Mouse (Mus musculus) hindbrain, embryonic 10.5 days (tissue): ENCODE data around the gene Capns1. TPM values are rescaled to one million over a fixed set of nuclear protein-coding genes. Genes with fewer than 3 reads are reported as not detected.
"Not testable (repeated sequence)": the region's sequence is repeated elsewhere in the genome, so short reads cannot be mapped to it uniquely, and the experiment has no call there.

Experiments used
- DNase-seq: peaks from one replicate; pipeline ENCODE4 v3.0.0-alpha.2; 2017; ENCODE audit warnings: low spot score
- H3K27ac ChIP-seq: fragments of 300-500 bp; sonication (generic); 2 replicates; pipeline ENCODE4 v1.5.1; 2016; ENCODE audit warnings: mild to moderate bottlenecking, moderate library complexity
- H3K27me3 ChIP-seq: fragments of 300-500 bp; sonication (generic); 2 replicates; pipeline ENCODE4 v1.6.1; 2016; ENCODE audit warnings: mild to moderate bottlenecking; ENCODE audit not compliant: poor library complexity, insufficient read depth, severe bottlenecking
- H3K36me3 ChIP-seq: fragments of 300-500 bp; sonication (generic); 2 replicates; pipeline ENCODE4 v1.6.1; 2016; ENCODE audit warnings: mild to moderate bottlenecking, moderate library complexity
- H3K4me1 ChIP-seq: fragments of 300-500 bp; sonication (generic); replicated peaks from 2 replicates; pipeline ENCODE4 v1.6.1; 2016; ENCODE audit warnings: mild to moderate bottlenecking
- H3K4me3 ChIP-seq: fragments of 300-500 bp; sonication (generic); 2 replicates; pipeline ENCODE4 v1.5.1; 2016; ENCODE audit warnings: mild to moderate bottlenecking, moderate library complexity
- H3K9me3 ChIP-seq: fragments of 300-500 bp; sonication (generic); 2 replicates; pipeline ENCODE4 v1.6.1; 2016; ENCODE audit warnings: mild to moderate bottlenecking, moderate library complexity
- WGBS: fragments of 180-500 bp; shearing (Covaris S2); methylation state at CpG from one replicate; pipeline ENCODE4 v1.1.7; 2016; 5-methylcytosine and 5-hydroxymethylcytosine counted together
- polyA plus RNA-seq: library from polyadenylated mRNA; unstranded; fragments of >200 nt; fragmentation: Nextera tagmentation; extraction: Ambion mirVana; gene quantifications from 2 replicates; pipeline ENCODE4 v1.2.1, GENCODE M21; 2016

Capns1 gene
- polyA plus RNA-seq, 1 experiment from 2014 or later, result 72.5 TPM

- DNase-seq, H3K27me3 ChIP-seq, H3K9me3 ChIP-seq, H3K4me3 ChIP-seq, H3K27ac ChIP-seq: not testable (repeated sequence)
- 74% methylated on average over 6 of the region's 7 CpGs for WGBS
- Histone ChIP-seq H3K36me3 (peaks cover 51% of the 10 kb centered on the region), H3K4me1 (peaks cover 15% of the 10 kb centered on the region)
Measured at GRCm38 (mm10) chr7:30183189-30183588, 15.4 kb downstream of the Capns1 start.

GRCm38 (mm10) chr7:30181929-30182328, 16.7 kb downstream of the Capns1 start:
- H3K27ac ChIP-seq, H3K27me3 ChIP-seq, H3K4me3 ChIP-seq, H3K9me3 ChIP-seq, DNase-seq: not testable (repeated sequence)
- Histone ChIP-seq H3K4me1 (peaks cover 15% of the 10 kb centered on the region), H3K36me3 (peaks cover 49% of the 10 kb centered on the region)
- WGBS, result 94% methylated on average over 10 of the region's 10 CpGs

GRCm38 (mm10) chr7:30181308-30181707, 17.3 kb downstream of the Capns1 start:
- H3K4me3 ChIP-seq, result no peak overlapping the region
- WGBS, result 5% methylated on average over 4 of the region's 4 CpGs
- H3K27ac ChIP-seq, result no peak overlapping the region

GRCm38 (mm10) chr7:30178256-30178655, 20.4 kb downstream of the Capns1 start:
- H3K27me3 ChIP-seq, result no peaks in the 10 kb centered on the region
- 86% methylated on average over 11 of the region's 11 CpGs for WGBS
- H3K27ac ChIP-seq, result no peak overlapping the region

More at GRCm38 (mm10) chr7:30181308-30181707, 17.3 kb downstream of the Capns1 start:
- Histone ChIP-seq H3K36me3 (peaks cover 49% of the 10 kb centered on the region), H3K27me3 (no peaks in the 10 kb centered on the region), H3K4me1 (peaks cover 15% of the 10 kb centered on the region), H3K9me3 (no peaks in the 10 kb centered on the region)
- DNase-seq, result peak; percentile 70

GRCm38 (mm10) chr7:30176474-30176873, 22.1 kb downstream of the Capns1 start:
- H3K36me3 ChIP-seq, result peaks cover 50% of the 10 kb centered on the region
- H3K27me3 ChIP-seq, result no peaks in the 10 kb centered on the region
- no peak overlapping the region for H3K4me3 ChIP-seq
- no peak overlapping the region for H3K27ac ChIP-seq
- no peaks in the 10 kb centered on the region for H3K4me1 ChIP-seq
- DNase-seq, result no peak
- WGBS, result 86% methylated on average over 12 of the region's 12 CpGs
- no peaks in the 10 kb centered on the region for H3K9me3 ChIP-seq

More at GRCm38 (mm10) chr7:30178256-30178655, 20.4 kb downstream of the Capns1 start:
- no peak overlapping the region for H3K4me3 ChIP-seq
- H3K4me1 ChIP-seq, result no peaks in the 10 kb centered on the region
- no peaks in the 10 kb centered on the region for H3K9me3 ChIP-seq
- DNase-seq, result no peak
- H3K36me3 ChIP-seq, result peaks cover 46% of the 10 kb centered on the region

GRCm38 (mm10) chr7:30170283-30170951, 28.2 kb downstream of the Capns1 start:
- peak overlapping the region; percentile 69 for H3K4me3 ChIP-seq
- H3K27me3 ChIP-seq, result no peaks in the 10 kb centered on the region
- peak overlapping the region; percentile 97 for H3K27ac ChIP-seq
- 29% methylated on average over 11 of the region's 11 CpGs for WGBS
- peaks cover 8% of the 10 kb centered on the region for H3K4me1 ChIP-seq
- H3K36me3 ChIP-seq, result peaks cover 42% of the 10 kb centered on the region
- H3K9me3 ChIP-seq, result peaks cover 28% of the 10 kb centered on the region
- DNase-seq, result no peak

GRCm38 (mm10) chr7:30169583-30170282, 28.9 kb downstream of the Capns1 start, which contains the start of gene Zfp146:
Zfp146 (minus strand) TSS chr7:30169750.
- WGBS, result under 1% methylated on average over 36 of the region's 36 CpGs
- H3K36me3 ChIP-seq, result peaks cover 49% of the 10 kb centered on the region

GRCm38 (mm10) chr7:30168914-30169582, 29.6 kb downstream of the Capns1 start:
- Histone ChIP-seq H3K27me3 (no peaks in the 10 kb centered on the region), H3K4me1 (peaks cover 8% of the 10 kb centered on the region), H3K36me3 (peaks cover 54% of the 10 kb centered on the region), H3K27ac (peak overlapping the region; percentile 97), H3K4me3 (peak overlapping the region; percentile 69), H3K9me3 (peaks cover 42% of the 10 kb centered on the region)
- no peak for DNase-seq
- WGBS, result 3% methylated on average over 21 of the region's 21 CpGs

More at GRCm38 (mm10) chr7:30169583-30170282, 28.9 kb downstream of the Capns1 start, which contains the start of gene Zfp146:
- no peaks in the 10 kb centered on the region for H3K27me3 ChIP-seq
- peaks cover 35% of the 10 kb centered on the region for H3K9me3 ChIP-seq
- H3K4me1 ChIP-seq, result peaks cover 8% of the 10 kb centered on the region
- peak; percentile 95 for DNase-seq
- peak within 1 kb of the TSS; percentile 69 for H3K4me3 ChIP-seq
- H3K27ac ChIP-seq, result peak within 1 kb of the TSS; percentile 97

- H3K27ac ChIP-seq, result no peak overlapping the region
- H3K36me3 ChIP-seq, result peaks cover 85% of the 10 kb centered on the region
- WGBS, result 95% methylated on average over 2 of the region's 2 CpGs
- H3K9me3 ChIP-seq, result peaks cover 85% of the 10 kb centered on the region
- no peaks in the 10 kb centered on the region for H3K4me1 ChIP-seq
- no peak overlapping the region for H3K4me3 ChIP-seq
- DNase-seq, result no peak
- H3K27me3 ChIP-seq, result no peaks in the 10 kb centered on the region
Measured at GRCm38 (mm10) chr7:30164745-30165144, 33.9 kb downstream of the Capns1 start.

GRCm38 (mm10) chr7:30163113-30163512, 35.5 kb downstream of the Capns1 start:
- Histone ChIP-seq H3K36me3 (peaks cover 100% of the 10 kb centered on the region), H3K9me3 (peaks cover 99% of the 10 kb centered on the region), H3K4me3 (no peak overlapping the region), H3K4me1 (no peaks in the 10 kb centered on the region), H3K27me3 (no peaks in the 10 kb centered on the region), H3K27ac (no peak overlapping the region)
- DNase-seq, result no peak
- WGBS, result 98% methylated on average over 5 of the region's 5 CpGs

GRCm38 (mm10) chr7:30155507-30155906, 43.1 kb downstream of the Capns1 start:
- Histone ChIP-seq H3K27ac (no peak overlapping the region), H3K4me3 (no peak overlapping the region), H3K36me3 (peaks cover 95% of the 10 kb centered on the region), H3K27me3 (no peaks in the 10 kb centered on the region), H3K4me1 (no peaks in the 10 kb centered on the region), H3K9me3 (peaks cover 98% of the 10 kb centered on the region)
- WGBS, result 97% methylated on average over 3 of the region's 3 CpGs
- no peak for DNase-seq

GRCm38 (mm10) chr7:30154040-30154439, 44.6 kb downstream of the Capns1 start:
- Histone ChIP-seq H3K4me1 (no peaks in the 10 kb centered on the region), H3K4me3 (no peak overlapping the region), H3K27ac (no peak overlapping the region), H3K27me3 (no peaks in the 10 kb centered on the region), H3K36me3 (peaks cover 95% of the 10 kb centered on the region), H3K9me3 (peaks cover 98% of the 10 kb centered on the region)
- DNase-seq, result no peak
- WGBS, result 95% methylated on average over 1 of the region's 1 CpGs

- peaks cover 69% of the 10 kb centered on the region for H3K9me3 ChIP-seq
- H3K27ac ChIP-seq, result no peak overlapping the region
- H3K36me3 ChIP-seq, result peaks cover 67% of the 10 kb centered on the region
- H3K4me1 ChIP-seq, result peaks cover 5% of the 10 kb centered on the region
- no peaks in the 10 kb centered on the region for H3K27me3 ChIP-seq
- H3K4me3 ChIP-seq, result no peak overlapping the region
- 93% methylated on average over 5 of the region's 5 CpGs for WGBS
- no peak for DNase-seq
Measured at GRCm38 (mm10) chr7:30147011-30147410, 51.6 kb downstream of the Capns1 start.
